Mouse (Mus musculus) intestine, postnatal 0 days (tissue): ENCODE measurements around the gene Igbp1. TPM values are rescaled to one million over a fixed set of nuclear protein-coding genes. Genes with fewer than 3 reads are reported as not detected.
A peak's percentile ranks its signal among the peaks of the same experiment; 100 is the strongest.

Source experiments
- ATAC-seq: fragments of 200-750 bp; cut with Nextera tagmentation; 2 replicates; pipeline ENCODE4 v1.8.0; 2017; ENCODE audit warnings: mild to moderate bottlenecking, moderate TSS enrichment, moderate library complexity
- H3K27ac ChIP-seq: fragments of 300-500 bp; sonication (generic); 2 replicates; pipeline ENCODE4 v1.5.1; 2014; ENCODE audit warnings: mild to moderate bottlenecking, low read depth, low read length, moderate library complexity
- H3K27me3 ChIP-seq: fragments of 300-500 bp; sonication (generic); replicated peaks from 2 replicates; pipeline ENCODE4 v1.6.1; 2014; ENCODE audit warnings: low read length, mixed read lengths; ENCODE audit not compliant: control insufficient read depth, insufficient read depth
- H3K36me3 ChIP-seq: fragments of 300-500 bp; sonication (generic); 2 replicates; pipeline ENCODE4 v1.6.1; 2014; ENCODE audit warnings: mild to moderate bottlenecking, moderate library complexity; ENCODE audit not compliant: control insufficient read depth, insufficient read depth
- H3K4me1 ChIP-seq: fragments of 300-500 bp; sonication (generic); replicated peaks from 2 replicates; pipeline ENCODE4 v1.6.1; 2014; ENCODE audit warnings: antibody characterized with exemption, low read length, mixed read lengths; ENCODE audit not compliant: control insufficient read depth, insufficient read depth
- H3K4me2 ChIP-seq: fragments of 300-500 bp; sonication (generic); replicated peaks from 2 replicates; pipeline ENCODE4 v1.6.1; 2014; ENCODE audit warnings: low read depth, mild to moderate bottlenecking, moderate library complexity
- H3K4me3 ChIP-seq: fragments of 300-500 bp; sonication (generic); 2 replicates; pipeline ENCODE4 v1.5.1; 2014; ENCODE audit warnings: low read depth, low read length
- H3K9ac ChIP-seq: fragments of 300-500 bp; sonication (generic); 2 replicates; pipeline ENCODE4 v1.6.1; 2014; ENCODE audit warnings: mild to moderate bottlenecking, low read depth, low read length
- H3K9me3 ChIP-seq: fragments of 300-500 bp; sonication (generic); 2 replicates; pipeline ENCODE4 v1.6.1; 2016; ENCODE audit warnings: mixed run types; ENCODE audit not compliant: control insufficient read depth
- CTCF ChIP-seq: sonication (generic); IDR thresholded peaks from 2 replicates; pipeline ENCODE4 v1.5.1; 2016; ENCODE audit warnings: low read depth, mild to moderate bottlenecking, control low read depth, antibody characterized with exemption, moderate library complexity
- WGBS: fragments of 180-500 bp; shearing (Covaris S2); extraction: QIAGEN DNeasy Blood & Tissue Kit; methylation state at CpG from one replicate; pipeline ENCODE4 v1.1.7; 2014; 5-methylcytosine and 5-hydroxymethylcytosine counted together
- polyA plus RNA-seq: library from polyadenylated mRNA; unstranded; fragments of >200 nt; fragmentation: Nextera tagmentation; extraction: Ambion mirVana; gene quantifications from 2 replicates; pipeline ENCODE4 v1.2.1, GENCODE M21; 2015

Igbp1 gene
- polyA plus RNA-seq, 1 experiment from 2014 or later: 30.6 TPM

- ATAC-seq: peak; percentile 5; the same call in 1 of the 2 replicates
- no peak for TF ChIP-seq CTCF
- H3K36me3 ChIP-seq: no peaks in the 10 kb centered on the region
- peak overlapping the region; percentile 67 for H3K4me2 ChIP-seq
- H3K9ac ChIP-seq: no peak overlapping the region
- no peak overlapping the region for H3K27ac ChIP-seq
- WGBS: 17% methylated on average over 22 of the region's 22 CpGs
- H3K27me3 ChIP-seq: no peaks in the 10 kb centered on the region
- no peaks in the 10 kb centered on the region for H3K4me1 ChIP-seq
- H3K4me3 ChIP-seq: peak overlapping the region; percentile 67
- H3K9me3 ChIP-seq: no peaks in the 10 kb centered on the region
Observed at GRCm38 (mm10) chrX:100493500-100494067, 507 bp upstream of the Igbp1 start.

GRCm38 (mm10) chrX:100504175-100504851 lies 10.2 kb downstream of the Igbp1 start:
- Histone ChIP-seq H3K4me2 (no peak overlapping the region), H3K27ac (no peak overlapping the region), H3K4me1 (no peaks in the 10 kb centered on the region), H3K4me3 (no peak overlapping the region), H3K27me3 (no peaks in the 10 kb centered on the region), H3K36me3 (no peaks in the 10 kb centered on the region), H3K9me3 (no peaks in the 10 kb centered on the region), H3K9ac (no peak overlapping the region)
- TF ChIP-seq CTCF: no peak
- ATAC-seq: no peak
- WGBS: 78% methylated on average over 5 of the region's 5 CpGs

GRCm38 (mm10) chrX:100508164-100508563 lies 14.1 kb downstream of the Igbp1 start:
- 92% methylated on average over 4 of the region's 4 CpGs for WGBS
- Histone ChIP-seq H3K4me1 (no peaks in the 10 kb centered on the region), H3K27me3 (no peaks in the 10 kb centered on the region), H3K4me2 (no peak overlapping the region), H3K36me3 (no peaks in the 10 kb centered on the region), H3K9me3 (no peaks in the 10 kb centered on the region), H3K9ac (no peak overlapping the region), H3K27ac (no peak overlapping the region), H3K4me3 (no peak overlapping the region)
- TF ChIP-seq CTCF: no peak
- no peak for ATAC-seq

GRCm38 (mm10) chrX:100509921-100510320 lies 15.8 kb downstream of the Igbp1 start:
- Histone ChIP-seq H3K4me1 (no peaks in the 10 kb centered on the region), H3K9me3 (no peaks in the 10 kb centered on the region), H3K4me3 (no peak overlapping the region), H3K27me3 (no peaks in the 10 kb centered on the region), H3K36me3 (no peaks in the 10 kb centered on the region), H3K9ac (no peak overlapping the region), H3K4me2 (no peak overlapping the region), H3K27ac (no peak overlapping the region)
- ATAC-seq: no peak
- 87% methylated on average over 3 of the region's 3 CpGs for WGBS
- no peak for TF ChIP-seq CTCF

GRCm38 (mm10) chrX:100516683-100517082 lies 22.6 kb downstream of the Igbp1 start:
- TF ChIP-seq CTCF: no peak

GRCm38 (mm10) chrX:100517626-100518025 lies 23.5 kb downstream of the Igbp1 start:
- Histone ChIP-seq H3K4me1 (no peaks in the 10 kb centered on the region), H3K27me3 (no peaks in the 10 kb centered on the region), H3K4me2 (no peak overlapping the region), H3K9ac (no peak overlapping the region), H3K27ac (no peak overlapping the region), H3K36me3 (no peaks in the 10 kb centered on the region), H3K9me3 (no peaks in the 10 kb centered on the region), H3K4me3 (no peak overlapping the region)
- WGBS: 88% methylated on average over 6 of the region's 6 CpGs
- no peak for TF ChIP-seq CTCF
- ATAC-seq: no peak

More at GRCm38 (mm10) chrX:100516683-100517082, 22.6 kb downstream of the Igbp1 start:
- H3K4me2 ChIP-seq: no peak overlapping the region
- no peaks in the 10 kb centered on the region for H3K27me3 ChIP-seq
- H3K4me3 ChIP-seq: no peak overlapping the region
- no peaks in the 10 kb centered on the region for H3K36me3 ChIP-seq
- WGBS: 85% methylated on average over 3 of the region's 3 CpGs
- H3K9me3 ChIP-seq: no peaks in the 10 kb centered on the region
- ATAC-seq: no peak
- no peak overlapping the region for H3K27ac ChIP-seq
- H3K9ac ChIP-seq: no peak overlapping the region
- H3K4me1 ChIP-seq: no peaks in the 10 kb centered on the region
